Mouse (Mus musculus) ovary, adult 18-20 months (tissue): ENCODE measurements around the gene Pimreg.

ENCODE experiments used
- DNase-seq: peaks from one replicate; pipeline ENCODE4 v3.0.0; 2022; ENCODE audit warnings: low spot score, mixed read lengths

Pimreg gene

DNA sequence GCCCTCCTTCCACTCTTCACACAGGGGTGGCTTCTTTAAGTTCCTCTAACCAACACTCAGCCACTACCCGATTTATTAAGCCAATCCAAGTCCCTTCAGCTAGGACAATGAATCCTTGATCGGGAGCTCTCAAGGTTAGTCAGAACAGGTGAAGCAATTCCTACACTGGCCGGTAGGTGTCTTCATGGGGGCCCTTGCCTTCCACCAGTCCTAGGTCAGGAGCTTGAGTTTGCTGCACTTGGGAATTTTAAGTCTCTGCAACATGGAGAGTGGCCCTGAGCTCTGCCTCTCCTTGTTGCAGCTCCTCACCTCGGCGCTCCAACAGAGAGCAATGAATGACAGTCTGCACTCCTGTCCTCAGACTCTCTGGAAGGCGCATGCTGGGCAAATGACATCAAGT, 24.5 kb downstream of the Pimreg start:
- no peak for DNase-seq

DNA sequence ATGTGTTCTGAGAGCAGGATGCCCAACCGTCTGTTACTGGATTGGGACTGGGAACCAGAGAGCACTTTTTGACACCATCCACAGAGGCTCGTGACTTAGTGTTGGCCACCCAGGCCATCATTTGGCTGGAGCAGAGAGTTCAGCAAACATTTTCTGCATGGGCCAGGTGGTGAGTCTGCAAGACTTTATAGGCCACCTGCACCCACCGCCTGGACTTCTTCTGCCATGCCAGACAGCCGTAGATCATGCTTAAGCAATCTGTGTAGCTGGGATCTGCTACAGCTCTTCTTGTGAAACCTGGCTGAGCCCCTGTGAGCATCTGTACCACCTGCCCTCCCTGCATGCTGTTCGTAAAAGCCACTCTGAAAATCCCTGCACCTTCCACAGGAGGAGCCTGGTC, 25.5 kb downstream of the Pimreg start:
- no peak for DNase-seq

DNA sequence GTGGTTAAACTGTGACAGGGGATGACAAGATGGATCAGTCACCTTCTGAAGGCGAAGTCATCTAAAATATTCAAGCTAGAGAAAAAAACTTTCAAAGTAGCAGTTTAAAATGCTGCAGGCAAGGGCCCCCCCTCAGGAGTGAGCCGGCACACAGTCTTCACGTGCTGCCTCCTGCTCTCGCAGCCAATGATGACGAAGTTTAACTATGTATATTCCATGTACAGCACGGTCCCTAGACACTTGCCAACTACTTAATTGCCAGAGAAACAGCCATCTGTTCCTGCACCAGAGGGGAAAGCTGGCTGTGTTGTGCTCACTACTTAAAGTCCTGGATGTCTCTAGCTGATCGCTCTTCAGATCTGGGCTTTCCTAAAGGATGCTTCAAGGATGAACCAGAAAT, 26.2 kb downstream of the Pimreg start:
- DNase-seq, result no peak

DNA sequence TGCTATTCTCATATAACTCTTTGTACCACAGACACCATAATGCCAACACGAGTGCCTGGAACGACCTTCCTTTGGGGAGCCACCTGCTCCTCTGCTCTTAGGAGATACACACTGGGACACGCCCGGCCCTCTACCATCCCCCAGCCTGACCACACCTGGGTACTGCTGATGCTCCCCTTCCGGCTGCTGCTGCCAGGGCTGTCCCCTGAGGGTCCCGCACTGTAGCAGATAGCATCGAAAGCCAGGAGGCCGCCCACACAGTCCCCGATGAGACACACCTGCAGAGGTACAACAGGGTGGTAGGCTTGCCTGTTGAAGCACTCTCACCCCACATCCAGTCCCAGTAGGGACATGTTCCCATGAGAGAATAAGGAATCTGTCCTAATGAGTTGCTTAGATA, 28.9 kb downstream of the Pimreg start:
- DNase-seq, result no peak

DNA sequence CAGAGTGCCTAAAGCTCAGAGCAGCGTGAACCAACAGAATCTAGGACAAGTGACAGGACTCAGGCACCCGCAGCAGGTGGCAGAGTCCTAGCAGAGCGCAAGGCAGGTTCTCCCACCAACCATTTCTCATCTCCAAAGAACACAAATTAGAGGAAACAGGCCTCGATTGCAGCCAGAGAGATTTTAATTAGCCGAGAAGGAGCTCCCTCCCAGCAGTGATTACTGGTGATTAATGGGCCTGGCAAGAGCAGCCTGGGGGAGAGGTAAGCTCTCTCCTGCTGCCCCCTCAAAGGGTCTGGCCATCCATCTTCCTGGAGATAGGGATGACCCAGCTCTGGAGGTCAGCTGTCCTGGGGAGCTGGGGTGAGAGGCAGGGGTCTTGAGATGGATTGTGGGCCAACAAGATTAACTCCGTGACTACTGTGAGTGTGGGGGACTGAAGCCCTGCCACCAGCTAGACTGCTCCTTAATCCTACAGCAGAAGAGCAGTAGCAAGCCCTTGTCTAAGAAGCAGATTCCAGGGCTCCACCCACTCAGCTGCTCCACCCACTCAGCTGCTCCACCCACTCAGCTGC, 30.6 kb downstream of the Pimreg start:
- DNase-seq, result no peak

DNA sequence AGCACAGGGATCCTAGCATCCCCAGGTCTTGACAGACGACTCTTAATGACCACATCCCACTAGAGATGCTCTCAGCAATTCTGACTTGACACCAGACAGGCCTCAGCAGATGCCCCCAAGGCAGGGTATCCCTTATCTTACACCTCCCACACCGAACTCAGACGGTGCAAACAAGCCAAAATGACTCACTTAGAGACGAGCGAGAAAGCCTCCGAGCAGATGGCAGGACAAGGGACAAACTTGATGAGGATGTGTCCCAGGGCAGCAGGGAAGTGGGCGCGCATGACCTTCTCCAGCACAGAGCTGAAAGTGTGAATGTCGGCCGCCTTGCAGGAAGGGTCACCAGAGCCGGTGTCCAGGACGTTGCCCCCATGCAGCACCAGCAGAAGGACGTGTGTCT, 32.4 kb downstream of the Pimreg start:
- DNase-seq, result no peak

DNA sequence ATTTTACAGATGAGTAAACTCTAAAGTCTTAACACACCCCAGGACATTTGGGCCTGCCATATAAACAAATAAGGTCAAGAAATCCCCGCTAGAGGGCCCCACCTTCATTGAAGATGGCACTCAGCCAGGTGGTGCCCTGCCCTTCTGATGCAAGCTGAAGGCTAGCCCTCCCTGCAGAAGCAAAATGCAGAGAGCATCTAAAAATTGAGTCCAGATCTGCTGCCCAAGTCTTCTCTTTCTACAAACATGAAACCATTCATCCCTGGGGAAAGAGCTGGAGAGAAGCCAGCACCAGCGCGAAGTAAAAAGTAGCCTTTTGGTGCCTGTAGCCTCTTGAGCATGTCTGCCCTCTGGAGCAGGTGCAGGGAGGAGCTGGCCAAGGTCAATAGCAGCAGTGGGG, 36.2 kb downstream of the Pimreg start:
- DNase-seq, result no peak

DNA sequence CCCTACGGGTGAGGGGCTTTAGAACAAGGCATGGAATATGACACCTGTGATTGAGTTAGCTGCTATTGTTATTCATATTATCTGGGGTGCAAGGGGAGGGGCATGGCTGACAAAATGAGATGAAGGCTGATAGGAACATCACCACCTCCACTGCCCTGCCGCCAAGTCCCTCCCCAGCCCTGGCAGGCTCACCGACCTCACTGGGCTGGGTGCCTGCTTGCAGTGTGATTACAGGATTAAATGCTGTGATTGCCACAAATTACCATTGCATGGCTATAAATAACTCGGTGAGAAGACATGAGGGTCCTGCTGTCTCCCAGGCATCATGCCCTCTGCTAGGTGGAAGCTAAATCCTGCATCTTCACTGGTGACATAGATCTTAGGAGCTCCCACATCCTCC, 36.8 kb downstream of the Pimreg start:
- no peak for DNase-seq

DNA sequence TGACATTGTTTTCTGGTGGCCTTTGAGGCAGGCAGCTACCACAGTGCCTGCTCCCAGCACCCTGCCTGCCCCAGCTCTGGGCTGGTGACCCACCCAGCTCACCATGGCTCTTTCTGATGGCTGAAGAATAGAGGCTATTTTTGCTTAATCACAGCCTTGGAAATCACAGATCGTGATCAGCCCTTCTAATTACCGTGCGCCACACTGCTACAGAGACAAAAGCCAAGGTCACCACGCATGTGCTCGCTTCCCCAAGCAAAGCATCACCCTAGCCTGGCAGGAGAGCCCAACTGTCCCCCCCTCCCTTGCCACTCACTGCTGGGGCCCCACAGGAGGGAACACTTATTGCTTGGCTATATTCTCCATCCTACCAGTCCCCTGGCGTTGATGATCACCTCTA, 38.6 kb downstream of the Pimreg start:
- DNase-seq, result no peak

DNA sequence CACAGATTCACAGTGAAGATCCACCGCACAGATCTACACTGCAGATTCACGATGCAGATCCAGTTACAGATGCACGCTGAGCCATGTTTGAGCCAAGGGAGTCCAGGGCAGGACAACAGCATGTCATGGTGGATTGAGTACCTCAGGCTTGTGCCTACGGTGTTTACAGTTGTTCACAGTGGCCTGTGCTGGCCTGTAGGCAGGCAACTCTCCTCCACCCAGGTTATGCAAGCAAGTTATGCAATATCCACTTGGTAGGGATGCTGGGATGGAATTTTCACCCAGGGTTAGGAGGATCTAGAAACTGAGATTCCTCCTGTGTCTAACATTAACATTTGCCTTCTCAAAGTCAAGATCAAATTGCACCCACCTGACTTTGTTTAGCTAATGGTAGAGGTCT, 40.8 kb downstream of the Pimreg start:
- no peak for DNase-seq

DNA sequence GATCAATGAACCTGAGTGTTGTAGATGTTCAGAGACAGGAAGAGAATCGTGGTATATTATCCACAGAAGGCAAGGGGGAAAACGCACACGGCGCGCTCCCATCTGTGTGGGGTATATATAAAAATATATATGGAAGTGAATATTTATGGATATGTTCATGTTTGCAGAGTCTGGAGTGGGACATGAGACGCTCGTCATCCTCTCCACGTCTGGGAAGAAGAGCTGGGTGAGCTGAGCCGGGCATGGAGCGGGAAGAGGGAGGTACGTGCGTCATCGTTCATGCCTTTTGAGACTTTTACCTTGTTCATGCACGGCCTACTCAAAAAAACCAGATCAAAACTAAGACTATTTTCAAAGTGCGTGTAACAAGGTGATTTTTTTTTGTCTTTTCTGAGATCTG, 42.5 kb downstream of the Pimreg start:
- no peak for DNase-seq

DNA sequence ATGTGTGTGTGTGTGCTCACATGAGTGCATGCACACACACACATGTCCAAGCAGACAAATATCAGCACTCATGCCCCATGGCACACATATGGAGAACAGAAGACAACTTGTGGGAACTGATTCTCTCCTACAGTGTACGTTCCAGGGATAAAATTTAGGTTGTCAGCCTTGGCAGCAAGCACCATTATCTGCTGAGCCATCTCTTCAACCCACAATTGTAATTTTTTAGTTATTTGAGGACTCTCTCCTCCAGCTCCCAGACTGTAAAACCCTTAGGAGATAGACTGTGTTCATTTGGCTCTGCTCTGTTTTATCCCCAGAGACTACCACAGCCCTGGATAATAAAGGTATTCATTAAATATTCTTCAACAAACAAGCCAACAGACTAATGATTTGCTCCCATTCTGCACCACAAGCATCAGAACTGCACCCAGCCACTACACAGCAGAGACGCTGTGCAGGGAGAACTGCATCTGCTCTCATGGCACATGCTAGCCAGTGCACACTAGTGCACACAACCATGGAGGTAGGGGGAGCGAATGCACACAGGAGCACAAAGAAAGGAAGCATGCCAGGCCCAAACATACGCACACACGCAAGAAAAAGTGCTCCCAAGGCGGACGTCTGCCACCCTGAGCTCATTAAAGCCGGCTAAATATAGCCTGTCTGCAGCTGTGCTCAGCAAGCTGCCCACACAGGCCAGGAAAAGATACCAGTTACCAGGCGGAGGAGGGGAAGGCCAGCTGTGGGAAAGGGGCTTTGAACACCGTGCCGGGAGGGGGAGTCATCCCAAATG, 44.6 kb downstream of the Pimreg start:
- no peak for DNase-seq

DNA sequence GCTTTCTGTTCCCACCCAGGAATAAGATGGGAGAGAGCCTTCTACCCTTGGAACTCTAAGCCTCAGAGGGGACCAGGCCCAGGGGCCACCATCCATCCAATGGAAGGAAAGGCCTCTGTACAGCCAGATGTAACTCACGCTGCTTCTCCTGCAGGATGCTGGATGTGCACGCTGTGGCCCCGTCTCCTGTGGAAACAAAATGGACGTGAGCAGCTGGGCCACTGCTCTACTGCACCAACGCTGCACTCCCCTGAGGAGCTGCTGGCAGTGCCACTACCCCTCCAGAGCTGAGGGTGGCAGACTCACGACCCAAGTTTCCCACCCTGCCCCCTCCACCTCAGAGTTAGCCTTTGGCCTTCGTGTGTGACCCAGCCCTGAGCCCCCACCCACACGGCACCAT, 50.6 kb downstream of the Pimreg start:
- no peak for DNase-seq

DNA sequence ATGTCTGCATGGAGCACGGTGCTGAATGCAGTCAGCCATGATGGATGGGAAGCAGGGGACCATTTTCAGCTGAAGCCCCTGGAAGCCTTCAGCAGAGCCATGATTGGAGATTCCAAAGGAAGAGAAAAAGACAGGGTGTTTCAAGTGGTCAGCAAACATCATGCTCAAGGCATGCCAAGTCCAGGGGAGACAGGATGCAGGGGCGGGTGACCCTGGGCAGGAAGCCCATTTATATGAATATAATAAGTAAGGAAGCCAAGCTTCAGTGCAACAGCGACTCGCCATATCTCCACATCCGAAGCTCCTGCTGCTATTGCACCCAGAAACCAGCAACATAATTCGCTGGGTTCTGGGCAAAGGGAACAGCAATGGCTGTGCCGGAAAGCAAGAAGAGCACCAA, 52.6 kb downstream of the Pimreg start:
- no peak for DNase-seq

DNA sequence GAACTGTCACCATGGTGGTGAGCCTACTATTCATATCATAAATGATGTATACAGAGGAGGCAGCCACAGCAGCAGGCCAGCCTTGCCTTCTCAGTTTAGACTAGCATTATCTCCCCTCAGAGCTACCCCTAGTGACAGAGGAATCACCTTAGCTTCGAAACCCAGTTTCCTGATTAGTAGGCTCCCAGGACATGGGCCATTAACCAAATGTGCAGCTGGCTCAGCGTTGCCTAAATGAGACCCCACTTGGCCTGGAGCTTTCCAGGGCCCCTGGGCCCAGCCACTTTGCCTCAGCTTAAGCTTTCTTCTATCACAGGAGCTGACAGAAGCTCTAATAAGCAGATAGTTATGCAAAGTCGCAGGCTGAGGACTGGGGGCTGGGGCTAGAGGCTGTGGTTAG, 54.2 kb downstream of the Pimreg start:
- no peak for DNase-seq
